Mouse (Mus musculus) layer of hippocampus, adult 11-12 months (tissue): ENCODE measurements at regions not wholly inside any gene's neighbourhood (a gene's known extent, or its start where the extent isn't known, plus 50 kb on each side); places are given as distances from the start of the nearest gene placed in this dataset.
A peak's percentile ranks its signal among the peaks of the same experiment; 100 is the strongest.

Source experiments
- DNase-seq: peaks from one replicate; pipeline ENCODE4 v3.0.0; 2022; ENCODE audit warnings: low spot score

DNA sequence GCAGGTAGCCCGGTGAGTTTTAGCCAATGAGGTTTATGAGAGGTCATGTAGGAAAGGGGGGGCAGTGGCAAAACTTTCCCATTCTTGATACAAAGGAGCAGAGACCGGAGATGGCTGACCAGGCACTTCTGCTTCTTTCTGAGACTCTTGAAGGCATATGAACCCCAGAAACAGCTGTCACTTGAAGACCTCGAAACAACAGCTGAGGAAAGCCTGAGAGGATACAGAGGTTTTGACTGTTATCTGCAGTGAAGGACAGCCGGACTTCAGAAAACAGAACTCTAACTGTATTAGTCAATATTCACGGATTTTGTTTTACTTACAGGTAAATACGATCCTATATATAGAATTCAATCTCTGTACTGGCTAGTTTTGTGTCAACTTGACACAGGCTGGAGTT, 50.0 kb upstream of the Tiparp start:
- no peak for DNase-seq

DNA sequence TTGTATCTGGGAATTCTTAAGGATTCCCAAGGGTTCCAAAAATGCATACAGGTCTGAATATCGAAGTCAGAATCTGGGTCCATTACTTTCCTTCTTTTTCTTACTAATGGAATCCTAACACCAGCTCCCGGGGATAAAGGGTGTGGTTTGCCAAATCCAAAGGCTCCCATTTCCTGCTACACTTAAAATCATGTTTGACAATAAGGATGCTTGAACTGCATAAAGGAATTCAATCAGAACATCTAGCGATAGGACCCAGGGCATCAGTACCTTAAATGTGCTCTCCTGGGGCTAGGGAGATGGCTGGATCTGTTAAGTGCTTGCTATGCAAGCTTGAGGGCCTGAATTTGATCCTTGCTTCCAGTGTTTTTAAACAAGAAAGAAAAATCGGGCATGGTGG, 51.1 kb upstream of the Tiparp start:
- no peak for DNase-seq

DNA sequence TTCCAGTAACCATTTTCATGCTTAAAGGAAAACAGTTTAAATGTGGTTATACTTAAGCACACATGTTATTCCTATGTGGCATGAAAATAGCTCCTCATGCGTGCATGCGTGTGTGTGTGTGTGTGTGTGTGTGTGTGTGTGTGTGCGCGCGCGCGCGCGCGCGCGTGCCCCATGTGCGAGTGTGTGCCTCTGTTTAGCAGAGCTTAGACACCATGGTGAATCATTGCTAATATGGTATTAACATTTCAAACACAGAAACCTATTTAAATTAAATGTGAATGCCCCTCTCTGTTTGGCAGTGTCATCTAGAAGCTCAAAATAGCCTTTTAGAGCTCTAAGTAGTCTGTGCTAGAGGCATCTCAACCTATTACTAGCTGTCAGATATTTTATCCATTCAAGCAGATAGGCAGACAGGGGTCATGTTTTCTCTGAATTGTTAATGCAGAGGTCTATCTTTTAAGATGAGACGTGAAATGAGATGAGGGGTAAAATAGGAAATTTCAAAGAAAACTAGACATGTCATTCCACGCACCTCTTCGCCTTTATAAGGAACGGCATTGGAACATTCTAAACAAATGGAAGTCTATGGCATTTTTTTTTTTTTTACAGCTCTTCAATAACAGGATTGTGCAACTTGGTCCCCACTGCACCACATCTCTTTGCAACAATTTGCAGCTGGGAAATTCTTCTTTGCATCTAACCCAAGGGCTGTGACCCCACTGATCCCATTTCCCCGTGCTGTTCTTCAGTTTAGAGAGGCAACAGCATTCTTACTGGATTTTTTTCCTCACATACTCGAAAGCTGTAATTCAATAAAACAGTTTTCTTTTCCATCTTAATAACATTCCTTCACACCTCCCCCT, 51.9 kb upstream of the Tiparp start:
- DNase-seq = no peak

DNA sequence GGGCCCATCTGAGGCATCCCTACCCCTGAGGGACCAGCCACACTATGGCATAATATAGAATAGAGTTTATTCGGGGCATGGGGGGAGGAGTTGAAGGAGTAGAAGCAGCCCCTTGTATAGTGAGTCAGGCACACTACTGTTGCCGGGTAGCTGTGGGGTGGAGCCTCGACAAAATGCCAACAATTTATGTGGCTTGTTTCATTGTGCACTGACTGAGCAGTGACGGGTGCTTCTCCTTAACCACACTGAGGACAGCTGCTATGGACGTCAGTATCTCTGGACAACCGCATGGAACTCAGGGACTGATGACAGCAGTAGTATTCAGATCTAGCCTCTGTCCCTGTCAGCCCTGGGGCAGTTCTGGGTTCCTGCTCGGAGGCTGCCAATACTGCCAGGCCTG, 53.6 kb upstream of the Tiparp start:
- no peak for DNase-seq

DNA sequence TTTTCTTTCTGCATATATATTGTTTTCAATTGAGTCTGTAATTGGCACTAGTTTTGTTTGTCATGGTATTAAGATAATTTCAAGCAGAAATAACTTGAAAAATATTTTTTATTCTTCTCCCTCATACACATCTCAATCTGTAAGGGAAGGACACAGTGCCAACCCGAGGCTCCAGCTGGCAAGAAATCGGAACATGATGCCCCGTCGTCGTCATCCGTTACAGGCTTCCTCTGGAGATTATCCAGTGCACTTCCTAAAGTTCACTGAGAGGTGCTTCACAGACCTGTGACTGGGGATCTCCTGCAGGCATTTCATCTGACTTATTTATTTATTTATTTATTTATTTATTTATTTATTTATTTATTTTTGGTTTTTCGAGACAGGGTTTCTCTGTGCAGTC, 56.4 kb upstream of the Tiparp start:
- DNase-seq = no peak

DNA sequence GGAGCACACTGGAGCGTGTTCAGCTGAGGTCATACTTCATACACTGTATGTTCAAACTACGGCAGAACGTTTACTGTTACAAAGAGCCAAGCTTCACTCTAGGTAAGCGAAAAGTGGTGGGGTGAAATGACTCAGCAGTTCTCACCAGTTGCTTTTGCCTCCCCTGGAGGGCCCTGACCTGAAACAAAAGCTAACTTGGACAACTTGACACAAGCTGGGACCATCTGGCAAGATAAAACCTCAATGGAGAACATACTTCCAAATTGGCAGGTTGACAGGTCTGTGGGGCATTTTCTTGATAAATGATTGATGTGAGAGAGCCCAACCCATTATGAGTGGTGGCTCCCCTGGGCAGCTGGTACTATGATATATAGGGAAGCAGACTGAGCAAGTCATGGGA, 59.0 kb upstream of the Tiparp start:
- no peak for DNase-seq

DNA sequence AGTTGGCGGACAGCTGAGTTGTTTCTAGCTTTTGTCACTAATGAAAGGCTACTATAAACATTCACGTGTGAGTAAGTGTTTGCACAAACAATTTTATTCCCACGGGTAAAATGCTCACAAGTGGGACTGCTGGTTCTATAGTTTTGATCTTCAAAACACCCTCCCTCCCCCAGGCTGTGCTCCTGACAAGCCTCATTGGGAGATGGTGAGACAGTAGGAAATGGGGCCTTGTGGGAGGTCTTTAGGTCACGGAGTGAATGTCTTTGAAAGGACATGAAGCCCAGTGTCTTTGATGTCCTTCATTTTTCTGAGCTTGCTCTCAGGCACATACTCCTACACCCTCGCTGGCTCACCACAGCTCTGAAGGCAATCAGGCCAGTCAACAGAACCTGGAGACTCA, 63.4 kb upstream of the Tiparp start:
- no peak for DNase-seq

DNA sequence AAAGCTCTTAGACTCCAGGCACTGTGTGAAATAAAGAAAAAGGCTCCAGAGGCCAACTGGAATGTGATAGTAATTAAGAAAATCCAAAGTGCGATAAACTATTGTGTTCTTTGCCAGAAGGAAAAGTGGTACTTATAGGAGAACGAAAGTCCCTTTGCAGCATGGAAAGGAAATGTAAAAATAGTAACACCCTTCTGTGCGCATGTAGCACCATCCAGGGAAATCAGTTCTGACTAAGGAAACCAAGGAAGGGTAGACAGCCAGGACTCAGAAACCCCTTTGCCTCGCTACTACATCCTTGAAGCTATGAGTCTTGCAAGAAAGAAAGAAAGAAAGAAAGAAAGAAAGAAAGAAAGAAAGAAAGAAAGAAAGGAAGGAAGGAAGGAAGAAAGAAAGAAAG, 67.3 kb upstream of the Tiparp start:
- DNase-seq = no peak

DNA sequence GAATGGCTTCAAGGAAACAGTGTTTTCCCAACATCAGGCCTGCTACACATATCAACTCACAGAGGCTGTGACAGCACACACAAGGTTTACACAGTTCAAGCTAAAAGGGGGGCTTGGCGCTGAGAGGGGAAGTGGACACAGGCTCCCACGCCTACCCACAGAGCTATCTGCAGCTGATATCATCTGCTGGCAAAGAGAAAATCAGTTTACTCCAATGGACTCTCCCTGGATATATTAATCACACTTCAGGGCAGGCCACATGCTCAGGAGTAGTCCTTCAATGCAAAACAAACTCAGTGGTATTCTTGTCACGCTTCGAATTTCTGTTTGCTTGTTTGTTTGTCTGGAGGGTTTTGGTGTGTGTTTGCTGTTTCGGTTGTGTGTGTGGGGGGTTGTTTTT, 67.3 kb upstream of the Ssr3 start:
- DNase-seq = no peak

DNA sequence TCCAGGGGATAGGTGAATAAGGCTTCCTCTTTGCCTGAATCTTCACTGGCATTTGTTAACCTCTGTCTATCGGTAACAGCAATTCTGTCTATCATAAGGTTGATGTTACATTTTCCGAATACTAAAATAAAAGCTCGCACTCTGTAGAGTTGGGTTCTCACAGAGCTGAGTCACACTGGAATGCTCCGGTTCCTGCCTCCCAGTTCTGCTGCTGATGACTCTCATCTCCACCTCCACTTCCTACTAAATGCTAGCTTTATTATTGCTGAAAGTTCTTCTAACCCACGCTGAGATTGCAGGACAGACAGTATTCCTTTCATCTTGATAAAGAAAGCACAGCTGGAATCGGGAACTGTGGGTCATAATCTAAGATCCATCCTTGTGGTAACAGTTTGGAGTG, 65.5 kb upstream of the Ssr3 start:
- DNase-seq = no peak

DNA sequence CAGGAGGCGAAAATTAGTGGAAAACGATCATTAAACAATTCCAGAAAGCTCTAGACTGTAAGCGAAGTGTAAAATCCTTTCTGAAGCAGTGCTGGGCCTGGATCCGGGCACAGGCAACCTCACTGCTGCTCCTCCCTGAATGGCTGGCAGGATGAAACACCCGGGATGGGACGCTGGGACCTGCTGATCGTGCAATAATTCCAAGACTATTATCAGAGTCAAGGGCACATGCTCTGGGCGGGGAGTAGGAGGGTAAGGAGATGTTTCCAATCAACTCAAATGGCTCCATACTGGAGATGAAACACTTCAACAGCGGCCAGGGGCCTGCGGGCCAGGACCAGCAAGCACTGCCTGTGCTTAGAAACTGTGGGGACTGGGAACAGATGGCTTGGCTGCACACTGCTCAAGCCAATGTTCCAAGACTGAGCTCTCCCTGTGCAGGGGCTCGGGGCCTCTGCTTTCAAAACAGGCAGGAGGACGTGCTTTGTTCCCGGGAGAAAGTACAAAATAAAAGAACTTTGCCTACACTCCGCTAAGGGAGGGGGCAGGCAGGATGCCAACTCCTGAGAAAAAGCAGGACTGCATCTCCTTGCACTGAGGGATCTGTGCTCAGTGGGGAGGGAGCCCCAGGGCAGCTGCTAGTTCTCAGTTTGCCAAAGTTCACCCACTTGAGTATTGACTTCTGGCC, 63.3 kb upstream of the Ssr3 start:
- peak; percentile 47 for DNase-seq

DNA sequence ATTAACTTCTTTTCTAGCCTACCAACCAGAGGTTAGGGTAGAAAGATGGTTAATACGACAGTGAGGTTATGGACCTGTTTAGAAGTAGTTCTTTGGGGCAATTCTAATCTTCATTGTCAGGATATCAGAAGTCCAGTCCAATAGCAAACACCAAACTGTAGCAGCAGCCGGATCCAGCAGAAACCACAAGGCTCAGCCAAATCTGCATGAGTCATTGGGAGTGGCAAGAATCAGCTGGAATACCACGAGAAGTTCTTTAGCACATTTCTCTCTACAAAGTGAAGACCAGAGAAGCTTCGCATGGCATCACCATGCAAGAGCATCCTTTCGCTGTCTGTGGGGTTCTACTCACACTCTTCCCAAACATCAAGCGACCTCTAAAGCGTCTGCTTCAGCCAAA, 61.9 kb upstream of the Ssr3 start:
- DNase-seq = no peak

DNA sequence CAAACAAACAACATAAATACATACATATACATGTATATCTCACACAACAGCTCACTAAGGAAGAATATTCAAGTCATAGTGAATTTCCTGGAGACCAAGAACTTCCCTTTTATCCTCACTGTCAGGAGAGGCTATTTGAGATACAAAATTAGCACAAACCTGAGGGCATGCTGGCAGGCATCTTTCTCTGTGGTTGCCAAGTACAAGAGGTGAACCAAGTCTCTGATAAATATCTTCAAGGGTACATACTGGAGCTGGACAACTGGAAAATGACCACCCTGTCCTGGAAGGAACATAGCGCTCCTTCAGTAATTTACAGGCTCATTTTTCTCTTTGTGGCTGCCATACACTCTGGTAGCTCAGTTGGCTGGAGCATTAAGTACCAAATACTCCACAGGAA, 56.8 kb upstream of the Ssr3 start:
- no peak for DNase-seq

DNA sequence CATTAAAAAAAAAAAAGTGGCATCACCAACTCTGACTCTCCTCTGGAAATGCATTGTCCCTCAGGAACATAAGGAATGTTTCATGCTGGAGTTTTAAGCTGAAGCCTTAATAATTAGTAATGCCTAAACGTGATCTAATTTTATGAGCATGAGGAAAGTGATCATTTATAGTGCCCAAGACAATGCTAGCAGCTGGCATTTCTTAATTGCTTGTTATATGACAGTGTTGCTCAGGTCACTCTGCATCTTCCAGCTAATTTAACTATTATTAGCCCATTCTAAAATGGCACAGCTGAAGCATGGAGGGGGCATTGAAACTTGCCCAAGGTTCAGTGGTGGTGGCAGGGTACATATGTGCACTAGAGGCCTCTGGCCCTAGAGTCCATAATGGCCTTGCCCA, 51.3 kb upstream of the Ssr3 start:
- DNase-seq = no peak

DNA sequence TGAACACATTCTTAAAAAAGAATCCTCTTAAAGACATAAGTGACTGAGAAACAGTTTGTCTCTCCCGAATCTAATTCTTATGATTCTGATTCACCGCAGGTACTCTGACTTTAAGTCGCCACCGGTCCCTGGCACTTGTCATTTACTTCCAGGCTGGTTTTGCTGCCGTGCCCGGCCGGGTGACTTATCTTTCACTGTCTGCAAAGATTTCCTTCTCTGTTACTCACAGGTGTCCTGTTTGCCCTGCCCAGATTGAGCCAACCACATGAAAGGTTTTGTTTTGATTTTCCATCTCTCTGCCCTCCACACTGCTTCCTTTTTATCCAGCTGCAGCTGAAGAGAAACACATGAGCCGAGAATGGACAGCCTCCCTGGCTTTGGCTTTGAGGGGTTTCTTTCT, 50.5 kb upstream of the Ssr3 start:
- DNase-seq = no peak

DNA sequence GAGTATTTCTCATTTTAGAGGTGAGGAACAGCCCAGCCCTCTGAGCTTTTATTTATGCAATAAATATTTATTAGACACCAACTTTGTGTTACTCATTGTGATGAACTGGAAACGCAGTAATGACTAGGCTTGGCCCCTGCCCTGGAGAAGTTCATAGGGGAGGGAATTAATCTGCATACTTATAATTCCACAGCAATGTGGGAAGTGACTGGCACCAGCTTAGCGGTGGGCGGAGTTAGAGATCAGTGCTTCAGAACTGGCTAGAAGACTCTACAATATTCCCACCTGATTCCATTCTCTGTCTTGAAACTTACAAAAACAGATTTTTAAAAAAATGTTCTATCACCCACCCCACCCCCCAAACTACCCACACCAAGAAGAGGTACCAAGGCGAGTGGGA, 49.8 kb upstream of the Ssr3 start:
- no peak for DNase-seq
